Mouse (Mus musculus): ENCODE results near the gene Ubtf. TPM values are rescaled to one million over a fixed set of nuclear protein-coding genes. Genes with fewer than 3 reads are reported as not detected.
A peak's percentile ranks its signal among the peaks of the same experiment; 100 is the strongest.

The Ubtf gene
- polyA plus RNA-seq, 1 experiment, result not detected

GRCm38 (mm10) chr11:102268520-102269244 lies 50.9 kb downstream of the Ubtf start, which contains the start of gene Asb16:
Gene Asb16, plus strand, starts transcription at chr11:102268743.
- TF ChIP-seq POLR2A (IDR thresholded peaks at IDR 0.05; ENCODE audit: insufficient read depth, low read depth, low read length), result no peak
- TF ChIP-seq CTCF (IDR thresholded peaks at IDR 0.05; ENCODE audit: insufficient read depth, low read depth, low read length), result no peak
- WGBS, result 84% methylated on average over 12 of the region's 12 CpGs
- Histone ChIP-seq H3K4me3 (ENCODE audit: insufficient read depth, low read depth, low read length) (no peak within 1 kb of the TSS), H3K4me1 (ENCODE audit: control insufficient read depth, insufficient read depth, low read length) (peaks cover 13% of the 10 kb centered on the region), H3K27ac (ENCODE audit: insufficient read depth, low read depth, low read length) (no peak within 1 kb of the TSS)

GRCm38 (mm10) chr11:102267480-102267879 lies 52.1 kb downstream of the Ubtf start:
- 5% methylated on average over 11 of the region's 11 CpGs for WGBS
- Histone ChIP-seq H3K4me1 (ENCODE audit: control insufficient read depth, insufficient read depth, low read length) (peaks cover 13% of the 10 kb centered on the region), H3K4me3 (ENCODE audit: insufficient read depth, low read depth, low read length) (no peak overlapping the region), H3K27ac (ENCODE audit: insufficient read depth, low read depth, low read length) (no peak overlapping the region)
- TF ChIP-seq POLR2A (IDR thresholded peaks at IDR 0.05; ENCODE audit: insufficient read depth, low read depth, low read length) (no peak), CTCF (IDR thresholded peaks at IDR 0.05; ENCODE audit: insufficient read depth, low read depth, low read length) (peak; percentile 84)

GRCm38 (mm10) chr11:102266631-102267355 lies 52.7 kb downstream of the Ubtf start:
- WGBS, result 80% methylated on average over 8 of the region's 8 CpGs
- Histone ChIP-seq H3K4me1 (ENCODE audit: control insufficient read depth, insufficient read depth, low read length) (peaks cover 13% of the 10 kb centered on the region), H3K27ac (ENCODE audit: insufficient read depth, low read depth, low read length) (no peak overlapping the region), H3K4me3 (ENCODE audit: insufficient read depth, low read depth, low read length) (no peak overlapping the region)
- TF ChIP-seq POLR2A (IDR thresholded peaks at IDR 0.05; ENCODE audit: insufficient read depth, low read depth, low read length), result no peak
- TF ChIP-seq CTCF (IDR thresholded peaks at IDR 0.05; ENCODE audit: insufficient read depth, low read depth, low read length), result no peak

- no peak for TF ChIP-seq POLR2A (IDR thresholded peaks at IDR 0.05; ENCODE audit: insufficient read depth, low read depth, low read length)
- no peak for TF ChIP-seq CTCF (IDR thresholded peaks at IDR 0.05; ENCODE audit: insufficient read depth, low read depth, low read length)
- WGBS, result 88% methylated on average over 14 of the region's 14 CpGs
- peaks cover 13% of the 10 kb centered on the region for H3K4me1 ChIP-seq (ENCODE audit: control insufficient read depth, insufficient read depth, low read length)
- no peak overlapping the region for H3K4me3 ChIP-seq (ENCODE audit: insufficient read depth, low read depth, low read length)
- no peak overlapping the region for H3K27ac ChIP-seq (ENCODE audit: insufficient read depth, low read depth, low read length)
These were observed 53.7 kb downstream of the Ubtf start for GRCm38 (mm10) chr11:102265816-102266215.

GRCm38 (mm10) chr11:102263211-102263610 lies 56.3 kb downstream of the Ubtf start:
- Histone ChIP-seq H3K4me3 (ENCODE audit: insufficient read depth, low read depth, low read length) (no peak overlapping the region), H3K27ac (ENCODE audit: insufficient read depth, low read depth, low read length) (no peak overlapping the region), H3K4me1 (ENCODE audit: control insufficient read depth, insufficient read depth, low read length) (peaks cover 6% of the 10 kb centered on the region)
- TF ChIP-seq CTCF (IDR thresholded peaks at IDR 0.05; ENCODE audit: insufficient read depth, low read depth, low read length) (no peak), POLR2A (IDR thresholded peaks at IDR 0.05; ENCODE audit: insufficient read depth, low read depth, low read length) (no peak)
- 93% methylated on average over 7 of the region's 7 CpGs for WGBS

- H3K27ac ChIP-seq (ENCODE audit: insufficient read depth, low read depth, low read length), result no peak overlapping the region
- WGBS, result 93% methylated on average over 3 of the region's 3 CpGs
- no peak for TF ChIP-seq CTCF (IDR thresholded peaks at IDR 0.05; ENCODE audit: insufficient read depth, low read depth, low read length)
- no peak for TF ChIP-seq POLR2A (IDR thresholded peaks at IDR 0.05; ENCODE audit: insufficient read depth, low read depth, low read length)
- no peak overlapping the region for H3K4me3 ChIP-seq (ENCODE audit: insufficient read depth, low read depth, low read length)
- H3K4me1 ChIP-seq (ENCODE audit: control insufficient read depth, insufficient read depth, low read length), result peaks cover 12% of the 10 kb centered on the region
These were observed 61.0 kb downstream of the Ubtf start for GRCm38 (mm10) chr11:102258521-102258920.

- Histone ChIP-seq H3K27ac (ENCODE audit: insufficient read depth, low read depth, low read length) (peak overlapping the region; percentile 56; the same call in 1 of the 2 replicates), H3K4me1 (ENCODE audit: control insufficient read depth, insufficient read depth, low read length) (peaks cover 12% of the 10 kb centered on the region), H3K4me3 (ENCODE audit: insufficient read depth, low read depth, low read length) (no peak overlapping the region)
- TF ChIP-seq CTCF (IDR thresholded peaks at IDR 0.05; ENCODE audit: insufficient read depth, low read depth, low read length) (no peak), POLR2A (IDR thresholded peaks at IDR 0.05; ENCODE audit: insufficient read depth, low read depth, low read length) (no peak)
- 61% methylated on average over 6 of the region's 6 CpGs for WGBS
These were observed 61.4 kb downstream of the Ubtf start for GRCm38 (mm10) chr11:102258095-102258494.

- no peak for TF ChIP-seq CTCF (IDR thresholded peaks at IDR 0.05; ENCODE audit: insufficient read depth, low read depth, low read length)
- TF ChIP-seq POLR2A (IDR thresholded peaks at IDR 0.05; ENCODE audit: insufficient read depth, low read depth, low read length), result no peak
- Histone ChIP-seq H3K4me1 (ENCODE audit: control insufficient read depth, insufficient read depth, low read length) (peaks cover 12% of the 10 kb centered on the region), H3K4me3 (ENCODE audit: insufficient read depth, low read depth, low read length) (no peak overlapping the region), H3K27ac (ENCODE audit: insufficient read depth, low read depth, low read length) (peak overlapping the region; percentile 56; the same call in 1 of the 2 replicates)
- WGBS, result 14% methylated on average over 9 of the region's 9 CpGs
These were observed 62.0 kb downstream of the Ubtf start for GRCm38 (mm10) chr11:102257514-102257913.

Other genes with a start within 250 kb of the Ubtf start
- not detected in 2 replicates for gene Mpp2, start 231.2 kb downstream of the Ubtf start, polyA plus RNA-seq (2012; ENCODE audit: insufficient read depth, insufficient read length, low replicate concordance, missing spikeins)
- not detected in 2 replicates for gene Ppy, start 218.4 kb downstream of the Ubtf start, polyA plus RNA-seq (2012; ENCODE audit: insufficient read depth, insufficient read length, low replicate concordance, missing spikeins)
- gene Pyy, start 211.9 kb downstream of the Ubtf start, polyA plus RNA-seq (2012; ENCODE audit: insufficient read depth, insufficient read length, low replicate concordance, missing spikeins), result not detected in 2 replicates
- gene Nags, start 174.2 kb downstream of the Ubtf start, polyA plus RNA-seq (2012; ENCODE audit: insufficient read depth, insufficient read length, low replicate concordance, missing spikeins), result not detected in 2 replicates
- not detected in 2 replicates for gene Tmem101, start 163.3 kb downstream of the Ubtf start, polyA plus RNA-seq (2012; ENCODE audit: insufficient read depth, insufficient read length, low replicate concordance, missing spikeins)
- gene Lsm12, start 134.4 kb downstream of the Ubtf start, polyA plus RNA-seq (2012; ENCODE audit: insufficient read depth, insufficient read length, low replicate concordance, missing spikeins), result not detected in 2 replicates
- gene G6pc3, start 130.1 kb downstream of the Ubtf start, polyA plus RNA-seq (2012; ENCODE audit: insufficient read depth, insufficient read length, low replicate concordance, missing spikeins), result not detected in 2 replicates
- 223 TPM in 1 of 2 replicates, not detected in the other for gene Hdac5, start 89.6 kb downstream of the Ubtf start, polyA plus RNA-seq (2012; ENCODE audit: insufficient read depth, insufficient read length, low replicate concordance, missing spikeins)
- gene BC030867, start 70.9 kb downstream of the Ubtf start, polyA plus RNA-seq (2012; ENCODE audit: insufficient read depth, insufficient read length, low replicate concordance, missing spikeins), result not detected in 2 replicates
- gene Asb16, start 51.0 kb downstream of the Ubtf start, polyA plus RNA-seq (2012; ENCODE audit: insufficient read depth, insufficient read length, low replicate concordance, missing spikeins), result not detected in 2 replicates
- gene Tmub2, start 34.8 kb downstream of the Ubtf start, polyA plus RNA-seq (2012; ENCODE audit: insufficient read depth, insufficient read length, low replicate concordance, missing spikeins), result 472 TPM in 1 of 2 replicates, not detected in the other
- gene Atxn7l3, start 23.1 kb downstream of the Ubtf start, polyA plus RNA-seq (2012; ENCODE audit: insufficient read depth, insufficient read length, low replicate concordance, missing spikeins), result not detected in 2 replicates
- gene Slc4a1, start 46.5 kb upstream of the Ubtf start, polyA plus RNA-seq (2012; ENCODE audit: insufficient read depth, insufficient read length, low replicate concordance, missing spikeins), result not detected in 2 replicates
- not detected in 2 replicates for gene Rundc3a, start 73.7 kb upstream of the Ubtf start, polyA plus RNA-seq (2012; ENCODE audit: insufficient read depth, insufficient read length, low replicate concordance, missing spikeins)
- not detected in 2 replicates for gene Slc25a39, start 88.2 kb upstream of the Ubtf start, polyA plus RNA-seq (2012; ENCODE audit: insufficient read depth, insufficient read length, low replicate concordance, missing spikeins)
- gene Grn, start 110.6 kb upstream of the Ubtf start, polyA plus RNA-seq (2012; ENCODE audit: insufficient read depth, insufficient read length, low replicate concordance, missing spikeins), result not detected in 2 replicates
- not detected in 2 replicates for gene Fam171a2, start 127.9 kb upstream of the Ubtf start, polyA plus RNA-seq (2012; ENCODE audit: insufficient read depth, insufficient read length, low replicate concordance, missing spikeins)
- not detected in 2 replicates for gene Itga2b, start 150.4 kb upstream of the Ubtf start, polyA plus RNA-seq (2012; ENCODE audit: insufficient read depth, insufficient read length, low replicate concordance, missing spikeins)
- 94.4 and 138 TPM in 2 replicates for gene Gpatch8, start 236.7 kb upstream of the Ubtf start, polyA plus RNA-seq (2012; ENCODE audit: insufficient read depth, insufficient read length, low replicate concordance, missing spikeins)

Measured in olfactory bulb, adult 2 months (tissue).